Mouse (Mus musculus): Measurements from ENCODE around the gene Fut2. TPM values are rescaled to one million over a fixed set of nuclear protein-coding genes. Genes with fewer than 3 reads are reported as not detected.
A peak's percentile ranks its signal among the peaks of the same experiment; 100 is the strongest.

The Fut2 gene
- polyA plus RNA-seq, 1 experiment: 0.09 TPM

DNA sequence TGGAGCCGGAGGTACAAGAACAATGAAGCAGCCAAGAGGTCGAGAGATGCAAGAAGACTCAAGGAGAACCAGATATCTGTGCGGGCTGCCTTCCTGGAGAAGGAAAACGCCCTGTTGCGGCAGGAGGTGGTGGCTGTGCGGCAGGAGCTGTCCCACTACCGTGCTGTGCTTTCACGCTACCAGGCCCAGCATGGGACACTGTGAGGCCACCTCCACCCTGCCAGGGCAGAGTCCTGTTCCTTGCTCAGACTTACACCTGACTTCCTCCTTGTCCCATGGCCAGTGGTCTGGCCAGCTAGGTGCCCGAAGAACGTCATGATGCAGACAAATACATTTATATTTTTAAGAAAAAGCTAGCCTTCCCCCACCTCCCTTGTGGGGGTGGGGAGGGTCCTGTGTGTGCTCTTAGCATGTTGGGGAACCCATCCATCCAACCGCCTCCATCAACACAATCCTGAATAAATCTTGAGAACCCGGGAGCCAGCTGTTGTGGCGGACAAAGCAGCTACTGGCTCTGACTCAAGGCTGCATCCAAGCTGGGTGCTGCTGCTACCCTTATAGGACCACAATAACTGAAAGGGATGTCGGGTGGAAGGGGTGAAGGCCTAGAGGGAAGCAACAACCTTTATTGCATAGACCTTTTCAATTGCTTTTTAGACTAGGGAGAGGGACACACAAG is 43.6 kb upstream of the Fut2 start:
- Histone ChIP-seq H3K36me3 (ENCODE audit: control insufficient read depth) (peaks cover 44% of the 10 kb centered on the region), H3K4me3 (replicated peaks) (no peak overlapping the region), H3K27me3 (ENCODE audit: control insufficient read depth) (peaks cover 4% of the 10 kb centered on the region; the same call in 1 of the 2 replicates), H3K9me3 (ENCODE audit: control insufficient read depth, low read length) (no peaks in the 10 kb centered on the region), H3K4me1 (ENCODE audit: control insufficient read depth) (peaks cover 65% of the 10 kb centered on the region)
- no peak for TF ChIP-seq TAL1 (IDR thresholded peaks at IDR 0.05; ENCODE audit: low read length)
- no peak for TF ChIP-seq GATA1 (IDR thresholded peaks at IDR 0.05; ENCODE audit: low read length)

DNA sequence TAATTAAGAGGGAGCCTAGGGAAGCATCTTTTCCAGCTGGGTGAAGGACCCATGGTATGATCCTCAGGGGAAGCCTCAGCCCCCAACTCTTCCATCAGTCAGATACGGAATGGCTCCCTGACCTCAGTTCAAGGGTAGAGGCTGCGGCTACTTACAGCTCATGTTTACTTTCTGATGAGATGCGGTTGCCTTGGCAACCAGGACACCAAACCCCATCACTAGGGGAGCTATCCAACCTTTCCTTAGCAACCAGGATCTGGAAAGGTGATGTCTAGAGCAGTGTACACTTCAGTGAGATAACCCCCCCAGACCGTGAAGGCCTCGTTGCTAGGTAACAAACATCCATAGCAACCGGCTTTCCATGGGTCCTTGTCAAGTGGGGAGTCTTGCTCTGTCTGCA is 42.8 kb upstream of the Fut2 start:
- TF ChIP-seq GATA1 (IDR thresholded peaks at IDR 0.05; ENCODE audit: low read length) (no peak), TAL1 (IDR thresholded peaks at IDR 0.05; ENCODE audit: low read length) (no peak)
- peaks cover 4% of the 10 kb centered on the region; the same call in 1 of the 2 replicates for H3K27me3 ChIP-seq (ENCODE audit: control insufficient read depth)
- peaks cover 43% of the 10 kb centered on the region for H3K36me3 ChIP-seq (ENCODE audit: control insufficient read depth)
- no peaks in the 10 kb centered on the region for H3K9me3 ChIP-seq (ENCODE audit: control insufficient read depth, low read length)
- H3K4me3 ChIP-seq (replicated peaks): no peak overlapping the region
- H3K4me1 ChIP-seq (ENCODE audit: control insufficient read depth): peaks cover 65% of the 10 kb centered on the region

DNA sequence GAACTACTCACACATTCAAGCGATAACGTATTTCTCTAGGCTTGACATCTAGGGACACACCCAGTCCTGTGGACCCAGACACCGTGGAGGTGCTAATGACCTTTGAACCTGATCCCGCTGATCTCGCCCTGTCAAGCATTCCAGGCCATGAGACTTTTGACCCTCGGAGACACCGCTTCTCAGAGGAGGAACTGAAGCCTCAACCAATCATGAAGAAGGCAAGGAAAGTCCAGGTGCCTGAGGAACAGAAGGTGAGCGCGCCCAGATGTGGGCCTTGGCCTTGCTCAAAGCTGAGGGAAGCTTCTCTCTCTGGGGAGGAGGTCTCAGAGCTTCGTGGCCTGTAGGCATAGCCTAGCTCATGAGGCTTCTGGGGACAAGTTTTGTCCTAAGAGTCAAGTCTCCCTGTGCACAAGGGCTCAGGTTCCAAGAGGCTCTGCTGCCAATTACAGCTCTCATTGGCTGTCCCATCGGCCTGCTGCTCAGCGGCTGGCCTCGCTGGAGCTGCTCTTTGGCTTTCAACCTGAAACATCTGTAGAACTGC is 42.1 kb upstream of the Fut2 start:
- TF ChIP-seq TAL1 (IDR thresholded peaks at IDR 0.05; ENCODE audit: low read length) (no peak), GATA1 (IDR thresholded peaks at IDR 0.05; ENCODE audit: low read length) (no peak)
- H3K4me1 ChIP-seq (ENCODE audit: control insufficient read depth): peaks cover 65% of the 10 kb centered on the region
- no peaks in the 10 kb centered on the region for H3K9me3 ChIP-seq (ENCODE audit: control insufficient read depth, low read length)
- H3K4me3 ChIP-seq (replicated peaks): no peak overlapping the region
- peaks cover 4% of the 10 kb centered on the region; the same call in 1 of the 2 replicates for H3K27me3 ChIP-seq (ENCODE audit: control insufficient read depth)
- peaks cover 36% of the 10 kb centered on the region for H3K36me3 ChIP-seq (ENCODE audit: control insufficient read depth)

DNA sequence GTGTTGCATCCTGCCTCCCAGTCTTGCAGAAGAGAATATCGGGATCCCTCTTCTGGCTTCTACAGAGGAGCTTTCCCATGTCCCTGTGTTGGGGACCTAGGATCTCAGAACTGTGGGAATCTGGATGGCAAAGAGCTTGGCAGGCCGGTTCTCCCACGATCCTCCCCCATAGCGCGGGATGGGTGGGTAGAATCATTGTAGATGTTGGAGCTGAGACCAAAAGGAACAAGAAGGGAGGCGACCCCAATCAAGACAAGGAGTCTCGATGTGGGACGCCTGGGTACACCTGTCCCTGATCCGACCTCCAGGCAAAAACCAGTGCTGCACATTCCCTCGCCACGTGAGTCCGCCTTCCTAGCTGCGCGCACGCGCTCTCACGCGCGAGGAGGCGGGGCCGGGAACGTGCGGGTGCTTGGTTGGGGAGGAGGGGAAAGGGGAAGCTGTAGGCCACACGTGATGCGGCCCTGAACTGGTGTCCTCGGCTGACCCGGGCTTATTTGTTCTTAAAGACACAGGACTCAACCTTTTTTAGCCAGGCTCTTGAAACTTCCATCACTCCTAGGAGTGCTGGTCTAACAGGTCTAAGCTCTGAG is 41.3 kb upstream of the Fut2 start:
- no peak for TF ChIP-seq GATA1 (IDR thresholded peaks at IDR 0.05; ENCODE audit: low read length)
- TF ChIP-seq TAL1 (IDR thresholded peaks at IDR 0.05; ENCODE audit: low read length): no peak
- Histone ChIP-seq H3K4me3 (replicated peaks) (peak overlapping the region; percentile 67), H3K4me1 (ENCODE audit: control insufficient read depth) (peaks cover 56% of the 10 kb centered on the region), H3K27me3 (ENCODE audit: control insufficient read depth) (peaks cover 11% of the 10 kb centered on the region), H3K36me3 (ENCODE audit: control insufficient read depth) (peaks cover 27% of the 10 kb centered on the region), H3K9me3 (ENCODE audit: control insufficient read depth, low read length) (no peaks in the 10 kb centered on the region)

DNA sequence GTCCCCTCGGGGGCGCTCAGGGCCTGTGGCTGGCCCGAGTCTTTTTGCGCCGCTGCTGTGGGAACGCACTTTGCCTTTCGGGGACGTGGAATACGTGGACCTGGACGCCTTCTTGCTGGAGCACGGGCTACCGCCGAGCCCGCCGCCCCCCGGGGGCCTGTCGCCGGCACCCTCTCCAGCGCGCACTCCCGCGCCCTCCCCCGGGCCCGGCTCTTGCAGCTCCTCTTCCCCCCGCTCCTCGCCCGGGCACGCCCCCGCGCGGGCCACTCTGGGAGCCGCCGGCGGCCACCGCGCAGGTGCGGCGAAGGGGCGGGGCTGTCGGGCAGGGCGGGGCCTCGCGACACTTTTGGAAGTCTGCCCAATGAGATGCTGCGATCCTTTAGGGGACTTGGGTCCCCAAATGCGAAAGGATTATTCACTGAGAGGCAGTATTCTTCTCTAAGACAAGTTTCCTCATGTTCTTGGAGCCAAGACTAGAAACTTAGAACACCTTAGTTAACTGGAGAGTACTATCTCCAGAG is 40.6 kb upstream of the Fut2 start:
- TF ChIP-seq TAL1 (IDR thresholded peaks at IDR 0.05; ENCODE audit: low read length) (no peak), GATA1 (IDR thresholded peaks at IDR 0.05; ENCODE audit: low read length) (no peak)
- Histone ChIP-seq H3K36me3 (ENCODE audit: control insufficient read depth) (peaks cover 21% of the 10 kb centered on the region), H3K9me3 (ENCODE audit: control insufficient read depth, low read length) (no peaks in the 10 kb centered on the region), H3K4me3 (replicated peaks) (peak overlapping the region; percentile 67), H3K4me1 (ENCODE audit: control insufficient read depth) (peaks cover 52% of the 10 kb centered on the region), H3K27me3 (ENCODE audit: control insufficient read depth) (peaks cover 16% of the 10 kb centered on the region)

DNA sequence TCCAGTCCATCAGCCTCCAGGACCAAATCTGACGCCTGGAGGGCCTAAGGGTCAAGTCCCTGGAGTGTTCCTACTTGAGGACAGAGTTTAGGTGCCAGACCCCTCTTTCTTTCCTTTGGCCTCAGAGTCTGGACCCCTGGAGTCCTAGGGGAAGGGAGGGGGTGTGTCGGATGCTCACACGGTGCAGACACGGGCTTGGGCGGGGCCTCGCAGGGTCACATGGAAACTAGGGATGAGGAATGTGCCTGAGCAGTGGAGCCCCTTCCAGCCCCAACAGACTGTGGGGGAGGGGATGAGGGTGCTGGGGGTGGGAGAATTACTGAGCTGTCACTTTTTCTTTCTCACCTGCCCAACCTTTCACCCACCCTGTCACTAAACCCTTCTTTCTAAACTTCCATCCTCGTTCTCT is 39.7 kb upstream of the Fut2 start:
- Histone ChIP-seq H3K36me3 (ENCODE audit: control insufficient read depth) (peaks cover 12% of the 10 kb centered on the region), H3K9me3 (ENCODE audit: control insufficient read depth, low read length) (no peaks in the 10 kb centered on the region), H3K4me1 (ENCODE audit: control insufficient read depth) (peaks cover 52% of the 10 kb centered on the region), H3K4me3 (replicated peaks) (peak overlapping the region; percentile 67), H3K27me3 (ENCODE audit: control insufficient read depth) (peaks cover 25% of the 10 kb centered on the region)
- TF ChIP-seq GATA1 (IDR thresholded peaks at IDR 0.05; ENCODE audit: low read length): no peak
- no peak for TF ChIP-seq TAL1 (IDR thresholded peaks at IDR 0.05; ENCODE audit: low read length)

DNA sequence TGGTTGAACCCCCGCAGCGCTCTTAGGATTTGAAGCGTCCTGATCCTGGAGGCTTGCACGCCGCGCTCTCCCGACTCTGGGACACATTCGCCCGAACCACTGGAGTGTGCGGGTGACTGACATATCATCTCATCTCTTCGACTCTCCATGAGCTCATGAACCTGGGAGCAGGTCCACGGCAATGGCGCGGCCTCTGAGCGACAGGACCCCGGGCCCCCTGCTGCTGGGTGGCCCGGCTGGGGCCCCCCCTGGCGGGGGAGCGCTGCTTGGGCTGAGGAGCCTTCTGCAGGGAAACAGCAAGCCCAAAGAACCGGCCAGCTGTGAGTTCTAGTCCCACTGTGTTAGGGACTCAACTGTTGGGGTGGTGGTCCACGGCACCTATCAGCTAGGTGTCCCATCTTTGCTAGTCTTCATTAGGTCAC is 39.3 kb upstream of the Fut2 start:
- Histone ChIP-seq H3K4me1 (ENCODE audit: control insufficient read depth) (peaks cover 52% of the 10 kb centered on the region), H3K27me3 (ENCODE audit: control insufficient read depth) (peaks cover 29% of the 10 kb centered on the region), H3K4me3 (replicated peaks) (peak overlapping the region; percentile 67), H3K9me3 (ENCODE audit: control insufficient read depth, low read length) (0 out of 2 replicates have a peak, but pooled peaks cover 2% of the 10 kb centered on the region), H3K36me3 (ENCODE audit: control insufficient read depth) (peaks cover 7% of the 10 kb centered on the region)
- TF ChIP-seq GATA1 (IDR thresholded peaks at IDR 0.05; ENCODE audit: low read length): no peak
- TF ChIP-seq TAL1 (IDR thresholded peaks at IDR 0.05; ENCODE audit: low read length): no peak

DNA sequence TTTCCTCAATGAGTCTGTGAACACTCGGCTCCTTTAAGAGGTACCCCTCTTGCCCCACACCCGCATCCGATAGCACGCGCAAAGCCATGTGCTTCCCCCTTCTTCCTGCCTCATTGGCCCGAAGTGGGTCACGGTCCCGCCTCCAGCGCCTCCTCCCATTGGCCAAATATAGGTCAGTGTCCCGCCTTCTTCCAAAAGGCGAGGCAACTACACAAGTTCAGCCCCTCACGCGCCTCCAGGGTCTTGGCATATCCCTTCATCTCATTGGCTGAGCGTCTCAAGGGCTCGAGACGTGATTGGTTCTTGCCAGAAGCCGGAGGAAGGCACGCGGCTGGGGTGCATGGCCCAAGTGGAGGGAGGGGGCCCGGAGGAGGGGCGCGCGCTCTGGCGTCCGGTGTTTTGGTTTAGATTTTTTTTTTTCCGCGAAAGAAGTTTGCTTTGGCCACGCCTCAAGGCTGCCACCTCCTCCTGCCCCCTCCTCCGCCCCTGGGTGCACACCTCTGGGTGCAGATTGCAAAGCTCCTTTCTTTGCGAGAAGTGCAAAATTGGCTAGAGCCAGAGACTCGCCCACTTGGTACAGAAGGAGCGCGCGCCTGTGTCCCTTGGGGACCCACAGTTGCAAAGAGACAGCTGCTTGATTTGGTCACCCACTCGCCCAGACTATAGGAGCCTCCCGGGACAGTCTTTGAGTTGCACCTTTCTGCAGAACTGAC is 38.7 kb upstream of the Fut2 start, which contains the start of gene Dbp:
Gene Dbp, plus strand, starts transcription at position 359 of the 713 bp plus-strand sequence.
- H3K4me3 ChIP-seq (replicated peaks): peak within 1 kb of the TSS; percentile 67
- peaks cover 35% of the 10 kb centered on the region for H3K27me3 ChIP-seq (ENCODE audit: control insufficient read depth)
- peaks cover 2% of the 10 kb centered on the region for H3K36me3 ChIP-seq (ENCODE audit: control insufficient read depth)
- H3K9me3 ChIP-seq (ENCODE audit: control insufficient read depth, low read length): 0 out of 2 replicates have a peak, but pooled peaks cover 2% of the 10 kb centered on the region
- peaks cover 52% of the 10 kb centered on the region for H3K4me1 ChIP-seq (ENCODE audit: control insufficient read depth)
- TF ChIP-seq TAL1 (IDR thresholded peaks at IDR 0.05; ENCODE audit: low read length) (no peak), GATA1 (IDR thresholded peaks at IDR 0.05; ENCODE audit: low read length) (no peak)
